Mouse (Mus musculus) liver, postnatal 0 days (tissue): ENCODE measurements around the gene Hoxc9. TPM values are rescaled to one million over a fixed set of nuclear protein-coding genes. Genes with fewer than 3 reads are reported as not detected.
A peak's percentile ranks its signal among the peaks of the same experiment; 100 is the strongest.

ENCODE experiments used
- ATAC-seq: fragments of 200-750 bp; cut with Nextera tagmentation; 2 replicates; pipeline ENCODE4 v1.8.0; 2017; ENCODE audit warnings: mild to moderate bottlenecking, moderate library complexity
- DNase-seq: peaks from one replicate; pipeline ENCODE4 v3.0.0-alpha.2; 2016
- H3K27ac ChIP-seq: fragments of 300-500 bp; sonication (generic); 2 replicates; pipeline ENCODE4 v1.5.1; 2014; ENCODE audit warnings: antibody characterized with exemption, moderate library complexity, mild to moderate bottlenecking, low read depth
- H3K27me3 ChIP-seq: fragments of 300-500 bp; sonication (generic); 2 replicates; pipeline ENCODE4 v1.6.1; 2014; ENCODE audit warnings: low read length, control low read depth, mixed read lengths; ENCODE audit not compliant: insufficient read depth
- H3K36me3 ChIP-seq: fragments of 300-500 bp; sonication (generic); replicated peaks from 2 replicates; pipeline ENCODE4 v1.6.1; 2014; ENCODE audit warnings: mild to moderate bottlenecking, control low read depth, low read length, moderate library complexity, mixed read lengths; ENCODE audit not compliant: insufficient read depth
- H3K4me1 ChIP-seq: fragments of 300-500 bp; sonication (generic); 2 replicates; pipeline ENCODE4 v1.6.1; 2014; ENCODE audit warnings: antibody characterized with exemption, mild to moderate bottlenecking, control low read depth; ENCODE audit not compliant: insufficient read depth
- H3K4me2 ChIP-seq: fragments of 300-500 bp; sonication (generic); 2 replicates; pipeline ENCODE4 v1.6.1; 2014; ENCODE audit warnings: low read depth, mild to moderate bottlenecking, low read length, moderate library complexity, mixed read lengths
- H3K4me3 ChIP-seq: fragments of 300-500 bp; sonication (generic); 2 replicates; pipeline ENCODE4 v1.5.1; 2014; ENCODE audit warnings: low read depth, low read length
- H3K9ac ChIP-seq: fragments of 300-500 bp; sonication (generic); replicated peaks from 2 replicates; pipeline ENCODE4 v1.6.1; 2014; ENCODE audit warnings: mild to moderate bottlenecking, moderate library complexity
- H3K9me3 ChIP-seq: fragments of 300-500 bp; sonication (generic); 2 replicates; pipeline ENCODE4 v1.6.1; 2016; ENCODE audit warnings: mild to moderate bottlenecking, control low read depth, low read length, mixed read lengths
- CTCF ChIP-seq: sonication (generic); IDR thresholded peaks from 2 replicates; pipeline ENCODE4 v1.5.1; 2016; ENCODE audit warnings: antibody characterized with exemption, low read depth
- EP300 ChIP-seq: IDR thresholded peaks from 2 replicates; pipeline ENCODE4 v1.6.1; 2016; ENCODE audit warnings: antibody characterized with exemption, low read depth, mild to moderate bottlenecking
- WGBS: fragments of 180-500 bp; shearing (Covaris S2); extraction: QIAGEN DNeasy Blood & Tissue Kit; methylation state at CpG from one replicate; pipeline ENCODE4 v1.1.7; 2014; ENCODE audit not compliant: insufficient replicate concordance; 5-methylcytosine and 5-hydroxymethylcytosine counted together
- polyA plus RNA-seq: library from polyadenylated mRNA; unstranded; fragments of >200 nt; fragmentation: Nextera tagmentation; extraction: Ambion mirVana; gene quantifications from 2 replicates; pipeline ENCODE4 v1.2.1, GENCODE M21; 2015

Hoxc9 gene
- polyA plus RNA-seq, 1 experiment from 2014 or later: not detected

DNA sequence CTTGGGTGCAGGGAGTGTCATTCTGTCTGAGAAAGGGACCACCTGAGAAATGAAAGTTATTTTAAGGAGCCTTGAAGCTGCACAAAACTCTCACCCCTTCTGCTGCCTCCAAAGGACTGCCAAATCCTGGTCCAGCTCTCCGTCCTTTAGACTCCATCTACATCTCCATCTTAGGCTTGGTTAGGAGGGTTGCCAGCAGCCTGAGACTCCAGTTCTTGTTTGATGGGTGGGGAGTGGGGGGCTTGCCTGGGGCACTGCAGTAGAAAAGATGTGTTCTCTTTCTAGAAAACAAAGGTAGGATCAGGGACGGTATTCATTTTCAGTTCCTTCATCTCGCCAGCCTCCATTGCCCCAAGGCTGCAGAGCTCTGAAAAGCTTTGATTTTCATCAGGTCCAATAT lies 21.2 kb downstream of the Hoxc9 start:
- Histone ChIP-seq H3K9ac (no peak overlapping the region), H3K27me3 (peaks cover 97% of the 10 kb centered on the region), H3K4me1 (peaks cover 4% of the 10 kb centered on the region; the same call in 1 of the 2 replicates), H3K4me3 (no peak overlapping the region), H3K9me3 (no peaks in the 10 kb centered on the region), H3K27ac (no peak overlapping the region), H3K36me3 (no peaks in the 10 kb centered on the region), H3K4me2 (no peak overlapping the region)
- TF ChIP-seq EP300: no peak
- no peak for TF ChIP-seq CTCF
- ATAC-seq (no peak), DNase-seq (no peak)
- WGBS: 7% methylated on average over 3 of the region's 3 CpGs

DNA sequence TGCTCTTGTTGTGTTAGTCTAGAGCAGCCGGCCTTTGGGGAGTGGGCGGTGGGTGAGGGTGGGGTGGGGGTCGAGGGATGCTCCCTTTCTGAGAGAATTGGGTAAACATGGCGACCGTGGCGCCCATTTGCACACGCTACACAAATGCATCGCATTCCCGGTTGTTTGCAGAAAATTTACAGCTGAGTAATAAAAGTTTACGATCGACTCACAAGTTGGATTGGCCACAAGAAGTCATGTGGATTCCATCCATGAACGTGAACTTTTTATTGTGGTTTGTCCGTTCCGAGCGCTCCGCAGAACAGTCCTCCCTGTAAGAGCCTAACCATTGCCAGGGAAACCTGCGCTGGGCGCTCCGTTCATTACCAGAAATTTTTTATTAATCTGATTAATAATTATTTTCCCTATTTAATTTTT lies 21.7 kb downstream of the Hoxc9 start, which contains the start of gene Hoxc6:
Hoxc6 (plus strand) TSS at position 319 of the 417 bp plus-strand sequence.
- WGBS: 5% methylated on average over 19 of the region's 19 CpGs
- no peak for ATAC-seq
- no peaks in the 10 kb centered on the region for H3K36me3 ChIP-seq
- no peak within 1 kb of the TSS for H3K27ac ChIP-seq
- H3K9me3 ChIP-seq: no peaks in the 10 kb centered on the region
- H3K4me2 ChIP-seq: peak within 1 kb of the TSS; percentile 74
- H3K4me1 ChIP-seq: peaks cover 4% of the 10 kb centered on the region; the same call in 1 of the 2 replicates
- H3K27me3 ChIP-seq: peaks cover 97% of the 10 kb centered on the region
- no peak within 1 kb of the TSS for H3K9ac ChIP-seq
- TF ChIP-seq CTCF (no peak), EP300 (no peak)
- no peak for DNase-seq
- H3K4me3 ChIP-seq: peak within 1 kb of the TSS; percentile 46

DNA sequence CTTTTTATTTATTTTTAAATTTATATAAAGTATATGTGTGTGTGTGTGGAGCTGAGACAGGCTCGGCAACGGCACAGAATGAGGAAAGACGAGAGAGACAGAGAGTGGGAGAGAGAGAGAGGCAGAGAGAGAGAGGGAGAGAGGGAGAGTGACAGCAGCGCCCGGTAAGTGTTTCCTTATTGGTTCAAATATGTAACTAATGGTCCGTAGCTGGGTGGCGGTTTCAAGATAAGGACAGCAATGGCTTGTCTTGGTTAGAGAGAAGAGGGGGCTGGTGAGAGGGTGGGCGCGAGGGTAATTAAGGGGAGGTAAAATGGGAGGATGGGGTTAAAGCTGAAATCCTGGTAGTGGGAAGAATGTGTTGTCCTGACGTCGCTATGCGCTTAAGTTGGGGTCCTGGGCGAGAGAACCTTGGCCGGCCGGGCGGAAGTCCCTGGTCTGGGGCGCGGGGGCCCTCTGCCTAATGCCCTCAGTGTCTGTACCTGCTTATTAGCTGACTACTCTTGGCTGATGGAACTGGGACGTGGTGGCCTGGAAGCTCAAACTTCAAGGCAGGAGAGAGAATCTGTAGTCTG lies 22.5 kb downstream of the Hoxc9 start:
- Histone ChIP-seq H3K9me3 (no peaks in the 10 kb centered on the region), H3K4me3 (peak overlapping the region; percentile 46; the same call in 1 of the 2 replicates), H3K4me2 (peak overlapping the region; percentile 74), H3K4me1 (peaks cover 4% of the 10 kb centered on the region; the same call in 1 of the 2 replicates), H3K27ac (no peak overlapping the region), H3K36me3 (no peaks in the 10 kb centered on the region), H3K9ac (no peak overlapping the region), H3K27me3 (peaks cover 98% of the 10 kb centered on the region)
- no peak for ATAC-seq
- no peak for TF ChIP-seq EP300
- no peak for TF ChIP-seq CTCF
- WGBS: under 1% methylated on average over 19 of the region's 19 CpGs
- no peak for DNase-seq

DNA sequence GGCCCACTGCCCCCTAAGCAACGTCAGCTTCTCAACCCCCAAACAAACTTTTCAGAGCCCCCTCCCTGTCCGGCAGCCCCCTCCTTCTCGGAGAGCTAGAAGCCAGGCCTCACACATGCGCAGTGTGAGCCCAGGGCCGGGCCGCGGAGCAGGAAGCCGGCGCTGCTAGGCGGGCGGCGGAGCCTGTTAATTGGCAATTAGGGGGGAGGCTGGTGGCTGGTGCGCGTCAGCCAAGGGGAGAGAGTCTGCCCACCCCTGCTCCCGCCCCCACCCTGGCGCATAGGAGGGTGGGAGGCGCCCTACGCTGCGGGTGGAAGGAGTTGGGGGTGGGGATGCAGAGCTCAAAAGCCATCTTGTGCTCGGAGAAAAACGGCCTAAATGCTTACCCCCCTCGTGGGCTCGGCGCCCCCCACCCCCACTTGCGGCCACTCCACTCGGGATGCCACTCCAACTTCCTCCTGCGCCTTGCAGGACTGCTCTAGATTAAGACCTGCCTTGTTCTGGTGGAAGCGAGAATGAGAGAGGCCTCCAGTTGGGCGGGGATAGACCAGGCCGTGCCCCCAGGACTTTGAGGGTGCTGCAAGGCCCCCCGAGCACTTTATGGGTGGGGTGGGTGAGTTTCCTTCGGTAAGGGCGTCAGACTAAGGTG lies 23.1 kb downstream of the Hoxc9 start:
- DNase-seq: peak; percentile 30
- H3K4me2 ChIP-seq: peak overlapping the region; percentile 74
- 2% methylated on average over 33 of the region's 33 CpGs for WGBS
- ATAC-seq: peak; percentile 17; the same call in 1 of the 2 replicates
- H3K4me3 ChIP-seq: peak overlapping the region; percentile 46
- H3K9ac ChIP-seq: no peak overlapping the region
- peaks cover 99% of the 10 kb centered on the region for H3K27me3 ChIP-seq
- no peaks in the 10 kb centered on the region for H3K36me3 ChIP-seq
- no peak for TF ChIP-seq CTCF
- TF ChIP-seq EP300: no peak
- no peak overlapping the region for H3K27ac ChIP-seq
- H3K4me1 ChIP-seq: peaks cover 4% of the 10 kb centered on the region; the same call in 1 of the 2 replicates
- no peaks in the 10 kb centered on the region for H3K9me3 ChIP-seq

DNA sequence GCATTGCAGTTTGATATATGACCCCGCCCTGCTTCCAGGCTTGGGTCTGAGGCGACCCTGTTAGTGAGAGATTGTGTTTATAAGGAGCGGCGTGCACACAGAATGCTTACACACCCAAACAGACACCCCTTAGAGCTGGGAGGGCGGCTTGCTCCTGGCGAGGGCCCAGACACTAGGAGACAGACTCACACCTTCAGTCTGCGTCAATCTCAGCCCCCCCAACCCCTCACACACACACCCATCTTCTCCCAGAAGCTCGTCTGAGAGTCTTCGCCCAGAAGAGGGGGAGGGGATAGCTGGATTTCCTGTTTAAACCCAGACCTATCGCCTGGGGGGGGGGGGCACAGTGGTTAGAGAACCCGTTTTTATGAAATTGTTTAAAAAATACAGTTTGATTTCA lies 23.7 kb downstream of the Hoxc9 start:
- Histone ChIP-seq H3K27me3 (peaks cover 99% of the 10 kb centered on the region), H3K9me3 (no peaks in the 10 kb centered on the region), H3K4me3 (0 out of 2 replicates have a peak overlapping the region, but pooled peaks have one; percentile 46), H3K9ac (no peak overlapping the region), H3K36me3 (no peaks in the 10 kb centered on the region), H3K4me1 (peaks cover 4% of the 10 kb centered on the region; the same call in 1 of the 2 replicates), H3K27ac (no peak overlapping the region), H3K4me2 (peak overlapping the region; percentile 74; the same call in 1 of the 2 replicates)
- no peak for ATAC-seq
- TF ChIP-seq CTCF (no peak), EP300 (no peak)
- 16% methylated on average over 11 of the region's 11 CpGs for WGBS
- no peak for DNase-seq

DNA sequence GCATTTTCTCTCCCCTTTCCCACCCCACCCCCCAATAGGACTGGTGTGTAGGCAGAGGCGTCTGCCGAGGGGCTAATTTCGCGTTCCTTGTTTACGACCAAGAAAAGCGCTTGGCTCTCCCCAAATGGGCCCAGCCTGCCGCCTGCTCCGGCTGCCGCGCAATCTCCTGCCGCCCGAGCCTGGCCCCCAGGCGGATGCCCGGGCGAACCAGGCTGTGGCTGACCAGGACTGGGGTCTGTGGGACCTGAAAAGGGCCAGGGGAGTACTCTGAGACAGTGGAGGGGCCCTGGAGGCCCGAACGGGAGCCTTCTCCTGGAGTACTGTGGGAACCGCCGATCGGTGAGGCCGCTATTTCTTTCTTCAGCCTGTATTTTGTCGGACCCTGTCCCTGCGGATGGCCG lies 24.3 kb downstream of the Hoxc9 start:
- no peak for ATAC-seq
- H3K4me3 ChIP-seq: no peak overlapping the region; the same call in 1 of the 2 replicates
- peak overlapping the region; percentile 7; the same call in 1 of the 2 replicates for H3K4me2 ChIP-seq
- no peak overlapping the region for H3K27ac ChIP-seq
- TF ChIP-seq CTCF (no peak), EP300 (no peak)
- H3K4me1 ChIP-seq: peaks cover 4% of the 10 kb centered on the region; the same call in 1 of the 2 replicates
- no peaks in the 10 kb centered on the region for H3K9me3 ChIP-seq
- H3K36me3 ChIP-seq: no peaks in the 10 kb centered on the region
- H3K9ac ChIP-seq: no peak overlapping the region
- peaks cover 99% of the 10 kb centered on the region for H3K27me3 ChIP-seq
- no peak for DNase-seq
- 10% methylated on average over 24 of the region's 24 CpGs for WGBS
